Mouse (Mus musculus) neutrophil, adult 65 days (primary cell): ENCODE measurements around the gene Tmc6. TPM values are rescaled to one million over a fixed set of nuclear protein-coding genes. Genes with fewer than 3 reads are reported as not detected.

Experiments
- total RNA-seq: library from RNA; stranded (reverse); gene quantifications from 2 replicates; pipeline ENCODE4 v1.2.4, GENCODE M21; 2023

Tmc6 gene
- 144 and 146 TPM in 2 replicates for total RNA-seq

GRCm38 (mm10) chr11:117781993-117782704 is at the start of gene Tmc6, which contains the start of gene Tmc8:
TSS of gene Tmc6 (minus strand) at chr11:117782198.
TSS of gene Tmc8 (plus strand) at chr11:117782076.

GRCm38 (mm10) chr11:117825333-117826101 is 43.5 kb upstream of the Tmc6 start, which contains the start of the genes Afmid and Tk1:
TSS of gene Afmid (plus strand) at chr11:117825924.
TSS of gene Tk1 (minus strand) at chr11:117826092.

DNA sequence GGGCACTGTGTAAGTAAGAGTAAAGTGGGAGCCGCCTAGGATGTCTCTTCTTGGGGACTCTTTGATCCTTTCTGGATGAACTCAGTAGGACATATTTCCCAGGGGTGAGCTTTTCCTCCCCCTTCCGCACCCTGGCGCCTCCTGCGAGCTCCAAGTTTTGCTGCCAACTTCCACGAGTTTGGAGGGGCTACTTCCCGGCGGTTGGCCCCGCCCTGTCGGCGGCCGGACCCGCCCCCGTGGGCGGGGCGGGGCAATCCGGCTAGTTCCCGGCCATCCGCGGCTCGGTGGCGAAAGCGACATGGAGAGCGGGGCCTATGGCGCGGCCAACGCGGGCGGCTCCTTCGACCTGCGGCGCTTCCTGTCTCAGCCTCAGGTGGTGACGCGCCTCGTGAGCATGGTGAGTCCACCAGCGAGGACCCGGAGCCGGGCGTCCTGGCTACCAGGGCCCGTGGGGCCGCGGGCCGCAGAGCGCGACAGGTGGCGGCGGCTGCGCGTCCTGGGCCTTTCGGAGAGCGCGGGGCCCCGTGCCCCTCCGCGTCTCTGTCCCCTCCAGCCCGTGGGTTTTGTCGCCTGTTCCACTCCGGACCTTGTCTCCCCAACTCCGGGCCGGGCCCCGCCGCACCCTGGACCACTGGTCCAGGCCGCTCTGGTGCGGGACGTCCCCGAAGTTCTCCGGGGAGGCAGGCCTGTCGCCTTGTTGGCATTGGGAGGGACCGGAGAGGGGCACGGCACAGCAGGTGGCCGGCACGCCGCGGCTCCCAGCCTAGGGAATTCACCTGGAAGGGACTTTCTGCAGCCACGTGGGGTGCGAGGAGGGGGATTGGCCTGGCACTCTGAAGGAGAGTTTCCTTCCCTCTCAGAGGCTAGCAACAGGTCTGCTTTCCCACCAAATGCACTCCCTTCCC is 27.7 kb upstream of the Tmc6 start, which contains the start of the genes Gm20708 and Syngr2:
Gene Gm20708 (plus strand): TSS at position 262 of the 905 bp plus-strand sequence.
Gene Syngr2 (plus strand): TSS at position 262 of the 905 bp plus-strand sequence.

DNA sequence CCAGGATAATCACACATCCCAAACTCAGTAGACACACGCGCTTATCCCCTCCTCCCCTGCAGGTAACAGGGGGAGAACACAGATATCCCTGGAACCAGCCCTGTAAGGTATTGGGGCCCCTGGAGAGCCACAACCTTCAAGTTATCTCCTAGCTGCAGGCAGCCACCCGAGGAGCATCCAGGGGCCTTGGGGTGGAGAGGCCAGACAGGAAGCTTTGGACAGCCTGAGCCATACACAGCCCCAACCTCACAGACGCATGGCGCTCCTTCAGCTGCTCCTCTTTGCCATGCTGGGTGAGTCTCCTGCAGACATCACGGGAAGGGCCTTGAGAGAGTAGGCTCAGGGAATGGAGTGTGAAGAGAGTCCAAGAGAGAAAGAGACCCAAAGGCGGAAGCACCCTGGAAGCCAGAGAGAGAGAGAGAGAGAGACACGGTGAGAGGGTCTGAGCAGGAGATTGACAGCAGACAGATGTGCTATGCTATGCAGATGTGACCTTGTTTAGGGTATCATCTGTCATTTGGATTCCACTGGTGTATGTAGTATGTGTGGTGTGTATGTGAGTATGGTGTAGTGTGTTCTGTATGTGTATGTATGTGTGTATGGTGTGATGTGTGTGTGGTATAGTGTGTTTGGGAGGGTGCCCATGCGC is 15.6 kb upstream of the Tmc6 start, which contains the start of gene 6030468B19Rik:
Gene 6030468B19Rik (plus strand): TSS at position 150 of the 649 bp plus-strand sequence.

Other genes with a start within 250 kb of the Tmc6 start
- 27.2 and 37.5 TPM in 2 replicates for gene Tnrc6c, start 127.9 kb downstream of the Tmc6 start, total RNA-seq
- 43.7 and 56.3 TPM in 2 replicates for gene Tmc8, start 122 bp downstream of the Tmc6 start, total RNA-seq
- not detected in 2 replicates for gene 6030468B19Rik, start 15.5 kb upstream of the Tmc6 start, total RNA-seq
- gene Gm20708, start 27.5 kb upstream of the Tmc6 start, total RNA-seq = 0.98 and 2.7 TPM in 2 replicates
- gene Syngr2, start 27.5 kb upstream of the Tmc6 start, total RNA-seq = 83.5 and 88.6 TPM in 2 replicates
- 3.8 and 4.7 TPM in 2 replicates for gene Afmid, start 43.7 kb upstream of the Tmc6 start, total RNA-seq
- 45.5 and 52.2 TPM in 2 replicates for gene Tk1, start 43.9 kb upstream of the Tmc6 start, total RNA-seq
- gene Birc5, start 67.1 kb upstream of the Tmc6 start, total RNA-seq = 65.2 and 66.4 TPM in 2 replicates
- gene Tmem235, start 78.6 kb upstream of the Tmc6 start, total RNA-seq = not detected in 2 replicates
- not detected in 2 replicates for gene Tha1, start 91.3 kb upstream of the Tmc6 start, total RNA-seq
- 44.4 and 55.1 TPM in 2 replicates for gene Socs3, start 187.8 kb upstream of the Tmc6 start, total RNA-seq
- 90.7 and 154 TPM in 2 replicates for gene Pgs1, start 204.1 kb upstream of the Tmc6 start, total RNA-seq